Mouse (Mus musculus): Measurements from ENCODE around the gene Pip4p1. TPM values are rescaled to one million over a fixed set of nuclear protein-coding genes. Genes with fewer than 3 reads are reported as not detected.
"Not testable (repeated sequence)": the region's sequence is repeated elsewhere in the genome, so short reads cannot be mapped to it uniquely, and the experiment has no call there.

Gene Pip4p1
- total RNA-seq, 2 experiments from 2014 or later, result 28.2 to 34.4 TPM

DNA sequence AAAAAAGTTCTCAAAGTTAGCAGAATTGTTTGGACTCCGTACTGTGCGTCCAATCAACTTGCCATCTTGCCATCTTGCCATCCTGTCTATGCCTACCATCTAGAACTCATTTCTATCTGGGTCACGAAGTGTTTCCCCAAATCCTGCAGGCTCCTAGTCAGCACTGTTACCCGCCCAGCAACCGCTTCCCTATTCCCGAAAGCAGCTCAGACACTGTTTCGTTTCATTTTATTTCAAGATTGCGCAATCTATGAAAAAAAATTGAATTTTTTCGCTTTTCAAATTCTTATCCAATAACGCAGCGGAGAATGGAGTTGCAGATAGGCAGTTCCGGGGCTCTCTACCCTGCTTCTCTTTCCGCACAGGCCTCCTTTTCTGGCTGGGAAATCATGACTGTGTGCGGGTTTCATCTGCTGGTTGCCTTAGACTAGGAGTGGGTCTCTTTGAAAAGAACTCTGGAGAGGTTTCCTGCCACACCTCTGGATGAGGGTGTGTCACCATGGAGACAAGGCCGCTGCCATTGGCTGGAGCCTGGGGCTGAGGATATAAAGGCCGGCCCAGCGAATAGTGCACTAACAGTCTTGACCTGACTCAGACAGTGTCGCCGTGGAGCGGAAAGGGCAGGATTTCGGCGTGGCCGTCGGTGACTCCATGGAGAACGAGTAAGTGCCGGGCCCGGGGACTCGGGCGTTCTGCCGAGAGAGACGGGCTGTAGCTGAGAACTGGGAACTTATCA, 13.4 kb upstream of the Pip4p1 start, which contains the start of gene Gm49342:
TSS of gene Gm49342 (plus strand) at position 586 of the 736 bp plus-strand sequence.
- ATAC-seq (replicated peaks; ENCODE audit: low FRiP score, poor library complexity, severe bottlenecking), result peak; percentile 89

DNA sequence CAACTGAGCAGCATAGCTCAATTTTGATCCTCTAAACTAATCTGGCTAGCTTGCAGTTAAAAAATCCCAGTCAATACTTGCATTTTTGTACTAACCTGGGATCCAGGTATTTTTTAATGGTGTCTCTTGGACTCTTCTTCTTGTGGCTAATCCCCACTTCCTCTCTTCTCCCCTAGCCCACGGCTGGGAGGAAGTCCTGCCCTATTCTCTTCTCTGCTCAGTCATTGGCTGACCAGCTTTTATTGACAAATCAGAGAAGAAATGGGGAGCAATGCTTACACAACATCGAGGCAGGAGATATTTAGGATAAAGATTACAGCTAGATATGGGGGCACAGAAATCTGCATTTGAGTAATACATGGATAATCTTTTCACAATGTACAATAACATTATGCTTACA, 8.3 kb upstream of the Pip4p1 start:
- no peak for ATAC-seq (replicated peaks; ENCODE audit: low FRiP score, poor library complexity, severe bottlenecking)

DNA sequence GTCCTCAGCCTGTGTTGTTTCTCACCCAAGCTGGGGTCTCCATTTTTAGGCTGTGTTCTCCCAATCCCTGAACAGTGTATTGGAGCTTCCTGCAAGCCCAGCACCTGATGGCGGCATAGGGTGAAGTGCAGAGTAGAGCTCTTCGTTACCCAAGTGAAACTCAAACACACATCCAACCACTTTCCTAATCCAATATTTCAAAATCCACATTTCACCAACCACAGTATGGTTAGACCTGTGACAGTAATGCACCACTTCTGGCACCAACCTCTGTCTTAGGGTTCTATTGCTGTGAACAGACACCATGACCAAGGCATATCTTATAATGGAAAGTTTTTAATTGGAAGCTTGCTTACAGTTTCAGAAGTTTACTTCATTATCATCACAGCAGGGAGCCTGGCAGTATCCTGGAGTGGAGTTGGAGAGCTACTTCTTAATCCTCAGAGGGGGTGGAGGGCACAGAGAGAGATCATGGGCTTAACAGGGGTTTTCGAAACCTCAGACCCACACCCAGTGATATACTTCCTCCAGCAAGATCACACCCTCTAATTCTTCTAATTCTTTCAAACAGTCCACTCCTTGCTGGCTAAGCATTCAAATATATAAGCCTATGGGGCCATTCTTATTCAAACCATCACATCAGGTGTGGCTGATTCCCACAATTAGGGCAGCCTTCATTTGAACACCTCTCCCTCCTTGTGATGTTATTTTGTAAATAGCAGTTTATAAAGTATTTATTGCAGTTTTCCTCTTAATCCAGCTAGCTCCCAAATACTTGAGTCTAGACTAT, 7.7 kb upstream of the Pip4p1 start:
- ATAC-seq (replicated peaks; ENCODE audit: low FRiP score, poor library complexity, severe bottlenecking), result no peak

DNA sequence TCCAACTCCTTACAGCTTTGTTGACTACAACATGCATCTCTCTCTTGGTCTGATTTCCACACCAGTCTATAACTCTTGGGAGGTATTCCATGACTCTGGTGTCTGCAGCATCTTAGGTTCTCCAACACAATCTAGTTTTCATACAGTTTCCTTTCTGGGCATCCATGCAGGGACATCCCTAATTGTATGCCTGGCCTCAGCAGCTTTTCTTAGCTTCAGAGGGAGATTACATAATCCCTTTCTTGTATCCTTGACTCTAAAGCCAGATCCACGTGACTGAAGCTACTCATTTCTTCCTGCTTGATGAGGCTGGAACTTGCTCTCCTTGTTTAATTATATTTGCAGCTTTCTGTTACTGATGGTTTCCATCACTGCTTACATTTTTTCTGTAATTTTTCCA, 6.0 kb upstream of the Pip4p1 start:
- ATAC-seq (replicated peaks; ENCODE audit: low FRiP score, poor library complexity, severe bottlenecking), result no peak

DNA sequence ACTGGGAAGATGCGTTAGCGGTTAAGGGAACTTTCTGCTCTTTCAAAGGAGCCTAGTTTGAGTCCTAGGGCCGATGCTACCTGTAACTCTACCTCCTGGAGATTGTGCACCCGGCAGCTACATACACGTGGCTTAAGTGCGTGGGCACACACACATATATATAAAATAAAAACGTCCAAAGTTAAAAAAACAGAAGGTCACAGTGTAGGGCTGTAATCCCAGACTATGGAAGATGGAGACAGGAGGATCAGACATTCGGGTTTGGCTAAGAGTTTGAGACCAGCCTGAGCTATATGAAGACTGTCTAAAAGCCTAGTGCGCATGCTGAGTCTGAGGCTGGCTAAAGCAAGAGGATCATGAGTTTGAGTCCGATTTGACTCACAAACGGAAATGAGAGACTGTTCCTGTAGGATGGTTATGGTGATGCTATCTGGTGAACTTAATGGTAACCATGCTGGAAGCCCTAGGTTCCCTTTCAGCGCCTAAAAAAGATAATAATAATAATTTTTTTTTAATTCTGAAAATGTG, 901 bp upstream of the Pip4p1 start:
- ATAC-seq (replicated peaks; ENCODE audit: low FRiP score, poor library complexity, severe bottlenecking), result peak; percentile 63; the same call in 1 of the 2 replicates

DNA sequence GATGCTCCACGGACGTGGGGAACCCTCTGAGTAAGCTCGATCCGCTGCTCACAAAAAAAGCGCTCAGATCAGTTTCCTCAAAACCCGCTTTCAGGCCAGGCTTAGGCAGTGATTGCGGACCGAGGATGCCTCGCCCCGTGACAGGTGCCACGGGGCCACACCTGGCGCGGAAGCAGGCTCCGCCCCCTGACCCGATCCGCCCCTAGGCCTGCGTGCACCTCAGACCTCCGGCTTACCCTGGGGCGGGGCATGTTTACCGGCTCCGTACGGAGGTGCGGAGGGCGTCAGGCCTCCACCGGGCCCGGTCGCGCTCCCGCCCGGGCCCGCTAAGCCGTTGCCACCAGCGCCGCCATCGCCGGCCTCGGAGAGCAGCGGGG, 291 bp downstream of the Pip4p1 start:
- ATAC-seq (replicated peaks; ENCODE audit: low FRiP score, poor library complexity, severe bottlenecking), result peak; percentile 57

DNA sequence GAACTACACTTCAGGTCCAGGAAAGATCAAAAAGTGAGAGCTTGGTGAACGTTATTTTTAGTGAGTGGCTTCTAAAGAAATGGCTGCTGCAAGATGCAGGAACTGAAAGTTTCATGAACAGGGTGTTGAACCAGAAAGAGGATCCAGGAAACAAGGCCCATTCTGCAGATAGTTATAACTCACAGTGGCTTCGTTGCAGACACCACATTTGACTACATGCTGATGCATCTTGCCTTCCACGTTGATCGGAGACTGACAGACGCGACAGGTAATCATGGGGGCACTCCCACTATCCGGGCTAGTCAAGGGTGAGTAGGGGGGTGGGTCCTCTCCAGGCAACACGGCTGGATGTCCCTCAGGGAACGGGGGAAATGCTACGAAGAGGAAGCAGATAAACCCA, 705 bp downstream of the Pip4p1 start:
- no peak for ATAC-seq (replicated peaks; ENCODE audit: low FRiP score, poor library complexity, severe bottlenecking)

DNA sequence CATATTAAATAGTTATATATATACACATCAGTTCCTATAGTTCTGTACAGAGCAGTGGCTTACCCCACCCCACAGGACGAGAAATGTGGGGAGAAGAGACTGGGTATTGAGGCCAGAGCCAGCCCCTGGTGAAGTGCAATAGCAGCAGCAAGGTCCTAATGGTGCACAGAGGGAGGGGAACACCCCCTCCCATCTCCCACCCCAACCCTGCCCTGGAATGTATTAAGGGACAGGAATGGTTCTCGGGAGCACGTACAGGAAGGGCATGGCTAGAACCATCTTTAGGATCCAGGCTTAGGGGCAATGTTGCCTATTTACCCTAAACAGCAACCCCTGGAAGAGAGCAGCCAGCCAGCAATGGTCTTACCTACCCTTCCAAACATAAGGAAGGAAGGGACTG, 3.3 kb downstream of the Pip4p1 start:
- ATAC-seq (replicated peaks; ENCODE audit: low FRiP score, poor library complexity, severe bottlenecking), result no peak

DNA sequence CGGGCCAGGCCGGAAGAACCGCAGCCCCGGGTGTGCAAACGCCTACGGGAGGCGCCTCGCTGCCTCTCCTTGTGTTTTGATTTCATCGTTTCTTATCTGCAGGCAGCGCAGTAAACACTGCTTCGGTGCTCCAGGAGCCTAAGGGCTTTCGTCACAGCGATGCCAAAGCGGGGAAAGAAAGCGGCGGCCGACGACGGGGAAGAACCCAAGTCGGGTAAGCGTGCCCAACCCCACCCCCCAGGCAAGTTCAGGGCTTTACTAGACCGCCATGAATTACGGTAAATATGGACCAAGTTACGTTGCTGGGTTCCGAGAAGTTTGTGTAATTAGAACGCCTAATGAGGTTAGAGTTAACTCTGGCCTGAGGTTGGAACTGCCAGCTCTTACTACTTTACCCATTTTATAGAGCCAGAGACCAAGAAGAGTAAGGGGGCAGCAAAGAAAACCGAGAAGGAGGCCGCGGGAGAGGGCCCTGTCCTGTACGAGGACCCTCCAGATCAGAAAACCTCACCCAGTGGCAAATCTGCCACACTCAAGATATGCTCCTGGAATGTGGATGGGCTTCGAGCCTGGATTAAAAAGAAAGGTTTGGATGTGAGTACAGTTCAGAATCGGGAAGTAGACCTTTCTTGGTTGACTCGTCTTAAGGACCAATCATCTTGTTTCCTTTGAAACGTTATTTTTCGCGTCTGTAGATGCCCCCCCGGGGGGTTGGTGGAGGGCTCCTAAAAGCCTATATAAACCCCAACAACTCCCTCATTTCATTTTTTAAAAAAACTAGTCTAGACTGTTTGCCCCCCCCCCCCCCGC, 5.3 kb downstream of the Pip4p1 start:
- peak; percentile 61 for ATAC-seq (replicated peaks; ENCODE audit: low FRiP score, poor library complexity, severe bottlenecking)

DNA sequence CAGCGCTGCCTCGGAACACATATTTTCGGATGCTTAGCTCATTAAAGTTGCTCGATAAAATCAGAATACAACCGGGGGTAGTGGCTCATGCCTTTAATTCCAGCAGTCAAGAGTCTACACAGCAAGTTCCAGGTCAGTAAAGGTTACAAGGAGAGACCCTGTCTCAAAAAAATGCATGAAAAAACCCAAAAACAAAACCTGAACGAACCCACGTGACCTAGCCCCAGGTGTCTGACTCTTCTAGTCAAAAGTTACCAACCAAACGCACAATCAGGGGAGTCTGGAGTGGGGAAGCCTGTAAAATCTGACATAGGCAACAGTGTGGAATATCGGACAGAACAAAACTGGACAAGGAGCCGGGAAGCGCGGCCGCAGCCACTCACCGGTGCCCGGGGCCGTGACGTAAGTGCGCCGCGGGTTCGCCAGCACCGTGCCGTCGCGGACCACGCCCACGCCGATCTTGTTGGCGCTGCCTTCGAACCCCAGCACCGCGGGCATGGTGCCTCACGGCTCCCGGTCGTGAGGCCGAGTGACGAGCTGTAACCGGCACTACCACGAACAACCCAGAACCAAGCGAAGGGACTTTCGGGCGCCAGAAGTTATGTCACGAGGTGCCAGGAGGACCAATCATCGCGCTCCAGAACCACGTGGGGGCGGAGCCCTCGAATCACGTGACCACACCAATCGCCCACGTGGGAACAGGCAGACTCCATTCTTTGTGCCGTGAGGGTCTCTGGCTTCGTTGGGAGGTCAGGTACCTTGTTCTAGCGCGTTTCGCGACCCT, 6.2 kb downstream of the Pip4p1 start, which contains the start of the genes Osgep and Apex1:
TSS of gene Osgep (minus strand) at position 613 of the 784 bp plus-strand sequence.
TSS of gene Apex1 (plus strand) at position 688 of the 784 bp plus-strand sequence.
- ATAC-seq (replicated peaks; ENCODE audit: low FRiP score, poor library complexity, severe bottlenecking), result peak; percentile 90

DNA sequence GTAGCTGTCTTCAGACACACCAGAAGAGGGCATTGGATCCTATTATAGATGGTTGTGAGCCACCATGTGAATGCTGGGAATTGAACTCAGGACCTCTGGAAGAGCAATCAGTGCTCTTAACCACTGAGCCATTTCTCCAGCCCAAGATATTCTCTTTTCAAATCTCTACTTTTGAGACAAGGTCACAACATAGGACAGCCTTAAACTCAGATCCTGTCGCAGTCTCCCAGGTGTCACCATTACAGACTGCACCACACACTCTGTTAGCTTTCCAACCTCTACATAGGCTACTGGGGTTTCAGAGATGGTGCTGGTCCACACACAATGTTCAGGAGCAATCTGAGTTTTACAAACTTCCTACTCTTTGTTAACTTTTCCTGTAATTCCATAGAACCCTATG, 7.2 kb downstream of the Pip4p1 start:
- not testable (repeated sequence) for ATAC-seq (replicated peaks; ENCODE audit: low FRiP score, poor library complexity, severe bottlenecking)

DNA sequence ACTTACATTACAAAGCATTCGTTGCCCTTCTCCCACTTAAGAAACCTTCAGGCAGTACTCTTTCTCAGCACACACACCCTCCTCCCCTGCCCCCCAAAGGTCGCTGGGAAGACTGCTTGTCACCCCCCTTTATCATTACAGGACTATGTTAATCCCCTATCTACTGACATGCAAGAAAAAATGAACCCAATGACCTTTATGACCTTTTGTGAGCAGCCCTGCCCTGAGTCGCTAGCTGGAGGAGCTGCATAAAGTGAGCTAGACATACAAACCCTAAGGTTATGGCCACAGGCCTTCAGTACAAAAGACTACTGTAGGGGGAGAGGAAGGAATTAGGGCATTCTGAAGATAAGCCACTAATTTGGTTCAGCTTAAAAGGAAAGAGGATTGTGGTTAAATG, 19.3 kb downstream of the Pip4p1 start:
- no peak for ATAC-seq (replicated peaks; ENCODE audit: low FRiP score, poor library complexity, severe bottlenecking)

DNA sequence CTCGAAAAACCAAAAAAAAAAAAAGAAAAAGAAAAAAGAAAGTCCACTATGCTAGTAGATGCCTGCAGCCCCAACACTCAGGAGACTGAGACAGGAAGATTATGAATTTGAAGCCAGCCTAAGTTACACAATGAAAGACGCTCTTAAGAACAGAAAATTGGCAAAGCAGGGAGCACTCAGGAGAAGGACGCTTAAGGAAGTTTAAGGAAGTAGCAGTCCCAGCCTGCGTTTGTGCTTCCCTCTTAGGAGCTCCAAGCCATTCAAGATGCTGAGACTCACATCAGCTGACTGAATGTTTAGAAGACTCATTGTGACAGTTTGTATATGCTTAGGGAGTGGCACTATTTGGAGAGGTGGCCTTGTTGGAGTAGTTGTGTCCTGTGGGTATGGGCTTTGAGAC, 22.5 kb downstream of the Pip4p1 start:
- no peak for ATAC-seq (replicated peaks; ENCODE audit: low FRiP score, poor library complexity, severe bottlenecking)

DNA sequence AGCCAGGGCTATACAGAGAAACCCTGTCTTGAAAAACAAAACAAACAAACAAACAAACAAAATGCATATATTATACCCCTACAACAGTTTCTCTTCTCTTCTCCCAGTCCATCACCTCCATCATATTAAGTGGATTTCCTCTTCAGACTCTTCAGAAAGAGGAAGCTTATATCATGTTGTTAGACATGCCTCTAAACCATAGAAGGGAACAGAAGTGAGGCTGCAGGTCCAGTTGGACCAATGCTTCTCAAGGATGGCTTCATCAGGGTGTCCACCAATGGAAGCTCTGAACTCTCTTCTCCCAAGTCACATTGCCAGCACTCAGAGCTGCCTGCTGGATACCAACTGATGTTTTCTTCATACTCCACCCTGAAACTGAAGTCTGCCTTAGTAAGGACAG, 25.3 kb downstream of the Pip4p1 start:
- not testable (repeated sequence) for ATAC-seq (replicated peaks; ENCODE audit: low FRiP score, poor library complexity, severe bottlenecking)

DNA sequence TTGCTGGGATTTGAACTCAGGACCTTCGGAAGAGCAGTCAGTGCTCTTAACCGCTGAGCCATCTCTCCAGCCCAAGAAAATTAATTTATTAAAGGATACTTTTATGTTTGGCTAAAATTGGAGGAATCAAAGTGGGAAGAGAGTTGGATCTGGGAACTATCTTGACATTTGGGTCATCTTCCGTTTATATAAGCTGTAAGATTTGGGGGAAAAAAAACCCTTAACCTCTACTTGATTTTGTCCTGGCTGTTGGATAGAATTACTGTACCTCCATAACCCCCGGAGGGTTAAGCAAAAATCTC, 25.9 kb downstream of the Pip4p1 start:
- ATAC-seq (replicated peaks; ENCODE audit: low FRiP score, poor library complexity, severe bottlenecking), result no peak

DNA sequence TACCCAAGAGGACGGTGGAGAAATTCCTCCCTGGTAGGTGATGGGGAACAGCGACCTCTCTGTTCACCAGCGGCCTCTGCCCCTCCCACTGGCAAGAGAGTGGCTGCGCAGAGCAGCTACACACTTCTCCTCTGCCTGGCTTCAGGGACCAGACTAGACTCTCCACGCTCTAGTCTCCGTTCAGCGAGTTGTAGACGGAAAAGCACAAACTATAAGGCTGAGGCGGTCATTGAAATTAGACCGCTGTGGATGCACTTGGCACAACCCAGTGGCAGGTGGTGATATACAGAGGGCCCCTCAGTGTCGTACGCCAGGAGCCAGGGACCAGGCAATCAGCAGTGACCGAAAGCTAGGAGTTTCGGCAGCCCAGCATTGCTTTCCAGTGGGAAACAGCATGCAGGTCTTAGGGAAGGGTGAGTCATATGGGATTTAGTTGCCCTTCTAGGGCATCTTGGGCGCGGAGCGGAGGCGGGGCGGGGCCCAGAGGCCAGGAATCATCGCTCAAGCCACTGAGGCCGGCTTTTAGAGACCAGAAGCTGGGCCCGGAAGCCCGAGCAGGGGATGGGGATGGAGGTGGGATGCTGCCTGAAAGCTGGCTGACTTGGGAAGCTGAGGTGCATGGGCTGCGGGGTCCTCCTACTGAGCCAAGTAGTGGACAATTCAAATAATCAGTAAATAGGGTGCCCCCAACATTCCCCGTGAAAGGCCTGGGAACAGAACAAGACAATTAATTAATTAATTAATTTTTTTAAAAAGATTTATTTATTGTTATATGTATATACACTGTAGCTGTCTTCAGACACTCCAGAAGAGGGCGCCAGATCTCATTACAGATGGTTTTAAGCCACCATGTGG, 26.5 kb downstream of the Pip4p1 start:
- peak; percentile 62; the same call in 1 of the 2 replicates for ATAC-seq (replicated peaks; ENCODE audit: low FRiP score, poor library complexity, severe bottlenecking)

DNA sequence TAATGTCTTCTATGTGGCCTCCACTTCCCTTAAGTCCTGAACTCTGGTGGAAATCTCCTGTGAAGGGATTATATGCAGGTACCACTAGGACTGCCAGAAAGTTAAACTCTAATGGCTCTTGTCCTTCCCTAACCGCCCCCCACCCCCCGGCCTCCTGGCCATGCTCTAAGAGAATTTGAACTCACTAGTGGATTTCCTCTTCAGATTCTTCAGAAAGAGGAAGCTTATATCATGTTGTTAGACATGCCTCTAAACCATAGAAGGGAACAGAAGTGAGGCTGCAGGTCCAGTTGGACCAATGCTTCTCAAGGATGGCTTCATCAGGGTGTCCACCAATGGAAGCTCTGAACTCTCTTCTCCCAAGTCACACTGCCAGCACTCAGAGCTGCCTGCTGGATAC, 32.7 kb downstream of the Pip4p1 start:
- ATAC-seq (replicated peaks; ENCODE audit: low FRiP score, poor library complexity, severe bottlenecking), result not testable (repeated sequence)

DNA sequence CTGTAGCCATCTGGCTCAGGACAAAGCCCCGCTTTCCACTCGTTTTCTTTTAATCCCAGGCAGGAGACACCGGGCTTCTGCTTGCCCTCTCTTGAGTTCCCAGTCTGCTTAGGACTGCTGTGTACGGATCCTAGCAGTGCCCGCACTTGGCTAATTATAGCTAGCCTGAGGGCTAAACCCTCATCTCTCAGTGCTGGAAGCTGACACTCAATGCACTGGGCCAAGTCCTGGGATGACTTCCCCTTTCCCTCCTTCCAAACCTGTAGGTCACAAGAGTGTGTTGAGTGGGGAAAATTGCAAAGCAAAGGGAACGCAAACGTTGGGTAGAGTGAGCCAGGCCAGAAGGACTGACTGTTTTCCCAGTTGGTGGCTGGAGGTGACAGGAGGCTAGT, 33.3 kb downstream of the Pip4p1 start, which contains the start of gene Klhl33:
TSS of gene Klhl33 (minus strand) at position 134 of the 392 bp plus-strand sequence.
- ATAC-seq (replicated peaks; ENCODE audit: low FRiP score, poor library complexity, severe bottlenecking), result no peak

Data from erythroid progenitor cell, adult 5-6 weeks (primary cell).